Mouse (Mus musculus) kidney, adult 8-10 months (tissue): ENCODE data around the gene Tatdn3.
"Not testable (repeated sequence)": the region's sequence is repeated elsewhere in the genome, so short reads cannot be mapped to it uniquely, and the experiment has no call there.

Experiments
- DNase-seq, 2 experiments: peaks; one replicate each; pipeline ENCODE4 v3.0.0; 2022

Tatdn3 gene

DNA sequence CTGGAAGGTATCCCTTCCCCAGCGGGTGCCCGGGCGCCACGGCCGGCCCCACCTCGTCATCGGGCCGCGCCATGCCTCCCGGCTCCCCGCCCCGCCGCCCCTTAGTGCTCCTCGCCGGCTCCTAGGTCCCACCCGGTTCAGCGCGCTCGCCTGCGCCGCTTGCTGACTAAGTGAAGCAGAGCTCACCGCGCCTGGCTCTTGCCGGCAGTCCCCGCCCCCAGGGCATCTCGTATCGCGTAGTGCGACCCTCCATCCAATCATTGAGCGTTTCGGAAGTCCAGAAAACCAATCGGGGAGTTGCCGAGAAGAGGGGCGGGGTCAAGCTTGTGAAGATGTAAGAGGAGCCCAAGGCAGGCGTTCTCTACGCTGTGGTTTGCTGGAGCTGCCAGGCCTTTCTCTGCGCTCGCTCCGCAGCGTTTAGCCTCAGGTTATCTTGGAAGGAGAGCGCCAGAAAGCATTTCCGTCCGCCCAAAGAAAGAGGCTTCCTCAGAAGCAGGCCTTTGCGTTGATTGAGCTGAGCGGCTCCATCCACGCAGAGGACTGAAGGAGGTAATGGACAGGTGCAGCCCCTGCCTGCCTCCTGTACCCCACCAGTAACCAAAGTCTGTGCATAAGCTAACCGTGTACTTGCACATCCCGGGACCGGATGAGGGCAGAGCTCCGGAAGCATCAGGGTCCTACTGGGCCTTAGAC is 36.6 kb downstream of the Tatdn3 start, which contains the start of gene Flvcr1:
TSS of gene Flvcr1 (minus strand) at position 138 of the 693 bp plus-strand sequence.
- peak; percentile 97 to 98 for DNase-seq

GRCm38 (mm10) chr1:191025016-191026012 is 37.4 kb downstream of the Tatdn3 start:
- DNase-seq: peak in 1 of 2 experiments; percentile 17

GRCm38 (mm10) chr1:191023806-191024205 is 38.9 kb downstream of the Tatdn3 start:
- DNase-seq: not testable (repeated sequence)

- no peak for DNase-seq
Measured at GRCm38 (mm10) chr1:191023140-191023539, 39.6 kb downstream of the Tatdn3 start.

DNA sequence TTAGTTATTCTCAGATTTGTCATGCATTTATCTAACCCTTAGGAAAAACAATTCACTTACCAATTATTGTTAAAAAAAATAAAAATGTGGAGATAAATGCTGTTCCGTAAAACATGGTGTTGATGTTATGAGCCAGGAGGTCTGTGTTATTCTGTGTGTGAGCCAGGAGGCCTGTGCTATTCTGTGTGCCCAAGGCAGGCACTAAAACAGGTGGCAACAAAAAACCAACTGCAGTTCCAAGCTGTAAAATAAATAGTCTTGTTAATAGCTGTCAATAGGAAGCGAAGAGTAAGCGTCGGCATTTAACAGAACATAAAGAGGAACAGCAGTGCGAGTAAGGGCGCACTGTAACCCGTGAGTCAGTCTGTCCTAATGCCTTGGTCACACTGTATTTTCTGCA is 41.7 kb downstream of the Tatdn3 start:
- DNase-seq: no peak

GRCm38 (mm10) chr1:191020217-191020924 is 42.4 kb downstream of the Tatdn3 start:
- DNase-seq: no peak

DNA sequence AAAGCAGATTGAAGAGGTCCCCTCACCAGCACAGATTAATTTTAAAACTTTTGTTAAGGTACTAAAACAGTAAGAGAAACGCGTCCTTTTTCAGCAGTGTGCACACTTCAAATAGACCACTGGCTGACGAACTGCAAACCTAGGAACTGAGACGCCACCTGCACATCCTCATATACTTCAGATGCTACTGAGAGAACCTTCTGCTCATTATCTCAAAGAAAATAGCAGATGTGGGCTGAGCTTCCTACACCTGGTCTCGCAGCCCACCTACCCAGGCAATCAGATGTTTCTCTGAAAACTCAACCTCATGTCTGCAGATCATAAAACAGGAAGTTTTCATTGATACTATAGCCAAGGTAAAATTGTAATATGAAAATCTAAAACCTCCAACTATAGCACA is 42.9 kb downstream of the Tatdn3 start:
- DNase-seq: no peak

DNA sequence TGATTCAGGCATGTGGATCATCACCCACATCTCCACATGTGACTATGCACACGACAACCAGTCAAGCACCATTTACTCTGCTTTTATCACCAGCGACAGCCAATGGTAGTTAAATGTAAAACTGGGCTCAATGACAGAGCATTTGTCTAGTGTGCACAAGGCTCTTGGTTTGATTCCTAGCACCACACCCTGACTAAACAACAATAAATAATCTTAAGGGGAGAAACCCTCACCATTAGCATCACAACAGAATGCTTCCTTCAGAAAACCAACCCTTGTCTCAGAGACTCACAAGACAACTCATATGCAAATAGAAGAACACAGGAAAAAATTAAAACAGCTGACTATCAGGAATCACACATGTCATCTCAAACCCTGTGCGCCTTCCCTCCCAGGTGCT is 48.5 kb downstream of the Tatdn3 start:
- DNase-seq: no peak

GRCm38 (mm10) chr1:191008707-191009106 is 54.0 kb downstream of the Tatdn3 start:
- DNase-seq: peak in 1 of 2 experiments; percentile 20

GRCm38 (mm10) chr1:191002201-191002600 is 60.5 kb downstream of the Tatdn3 start:
- DNase-seq: peak in 1 of 2 experiments; percentile 30

DNA sequence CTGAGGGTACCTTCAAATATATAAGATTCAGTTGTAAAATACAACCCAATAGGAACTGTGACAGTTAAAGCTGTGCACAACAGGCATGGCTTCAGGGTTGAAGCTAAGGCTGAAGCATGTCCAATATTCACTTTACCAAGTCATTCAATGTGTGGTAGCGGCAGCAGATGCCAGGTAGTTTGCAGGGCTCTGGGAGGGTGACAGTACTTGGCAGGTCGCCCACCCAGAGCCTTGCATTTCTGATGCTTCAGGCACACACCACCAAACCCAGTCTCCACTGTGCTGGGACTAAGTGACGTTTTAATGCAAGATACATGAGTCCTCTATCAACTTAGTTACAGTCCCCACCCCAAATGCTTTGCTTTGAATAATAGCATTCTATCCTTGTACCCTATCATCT is 62.0 kb downstream of the Tatdn3 start:
- no peak for DNase-seq

GRCm38 (mm10) chr1:190998027-190998426 is 64.7 kb downstream of the Tatdn3 start:
- no peak for DNase-seq

- DNase-seq: no peak
Measured at GRCm38 (mm10) chr1:190996346-190996877, 66.3 kb downstream of the Tatdn3 start.
